Mouse (Mus musculus) thymus, postnatal 10 days (tissue): ENCODE measurements around the gene Krt14.
"Not testable (repeated sequence)": the region's sequence is repeated elsewhere in the genome, so short reads cannot be mapped to it uniquely, and the experiment has no call there.

Source experiments
- DNase-seq, 2 experiments: peaks; one replicate each; pipeline ENCODE4 v3.0.0; 2021; ENCODE audit warnings: low spot score in 2 of 2

Krt14 gene

DNA sequence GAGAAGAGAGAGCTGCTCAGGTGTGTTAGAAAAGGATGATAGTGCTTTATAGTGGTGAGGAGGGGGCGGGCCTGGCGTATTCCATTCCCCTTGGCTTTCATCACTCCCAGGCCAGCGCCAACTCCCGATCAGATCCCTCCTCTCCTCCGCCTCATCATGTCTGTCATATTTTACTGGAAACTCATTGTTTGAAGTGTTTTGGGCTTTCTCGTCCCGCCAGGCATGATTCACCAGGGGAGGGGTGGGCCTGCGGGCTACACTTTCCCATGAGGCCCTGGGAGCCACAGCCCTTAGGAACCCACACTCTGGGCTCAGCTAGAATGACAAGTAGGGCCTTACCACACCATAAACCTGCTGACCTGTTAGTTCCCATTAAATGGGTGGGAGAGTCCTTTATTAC lies at the start of gene Krt14:
Gene Krt14, minus strand, starts transcription at position 51 of the 400 bp plus-strand sequence.
- DNase-seq, result no peak

DNA sequence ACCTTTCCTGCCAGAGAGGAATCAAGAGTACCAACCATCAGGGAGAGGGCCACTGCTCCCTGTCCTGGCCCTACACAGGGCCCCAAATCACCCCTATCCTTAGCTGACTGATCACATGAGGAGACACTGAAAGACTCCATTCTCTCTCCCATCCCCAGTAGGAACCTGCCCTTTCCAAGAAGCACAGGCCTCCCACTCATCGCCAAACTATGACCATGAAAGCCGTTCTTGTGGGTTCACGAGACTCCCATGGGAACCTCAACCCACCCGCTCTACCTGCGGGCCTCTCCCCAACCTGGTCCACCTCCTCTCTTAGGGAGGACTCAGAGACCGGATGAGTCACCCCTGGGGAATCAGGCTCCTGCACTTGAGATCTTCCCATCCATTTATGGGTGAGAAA lies 48.2 kb upstream of the Krt14 start:
- DNase-seq, result no peak

DNA sequence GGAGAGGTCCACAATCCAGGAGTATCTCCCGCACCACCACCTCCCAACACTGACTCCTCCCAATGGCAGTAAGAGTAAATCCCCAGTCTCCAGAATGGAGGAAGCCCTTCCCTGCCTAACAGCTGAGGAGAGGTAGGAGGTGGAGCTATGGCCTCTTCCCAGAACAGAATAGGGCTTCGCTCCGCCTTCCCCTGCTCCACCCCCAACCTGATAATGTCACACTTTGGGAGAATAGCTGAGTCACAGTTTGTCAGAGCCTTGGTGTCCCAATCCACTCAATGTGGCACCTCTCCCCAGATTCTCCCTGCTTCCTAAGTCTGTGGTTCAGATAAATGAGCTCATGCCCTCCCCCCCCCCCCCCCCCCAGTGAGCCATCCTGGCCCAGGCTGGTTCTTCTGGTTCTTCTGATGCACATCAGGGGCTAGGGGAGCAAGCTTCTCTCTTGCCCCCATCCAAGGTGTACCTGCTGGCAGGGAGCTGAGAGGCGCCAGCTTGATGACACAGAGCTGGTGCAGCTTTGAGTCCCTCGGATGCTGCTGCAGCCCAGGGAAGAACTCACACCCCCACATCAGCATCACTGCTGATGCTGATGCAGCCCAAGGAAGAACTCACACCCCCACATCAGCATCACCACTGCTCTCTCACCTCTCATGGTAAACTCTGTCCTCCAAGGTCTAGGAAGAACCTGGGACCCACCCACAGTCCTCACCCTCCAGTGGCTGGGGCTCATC lies 47.2 kb upstream of the Krt14 start:
- DNase-seq, result no peak

DNA sequence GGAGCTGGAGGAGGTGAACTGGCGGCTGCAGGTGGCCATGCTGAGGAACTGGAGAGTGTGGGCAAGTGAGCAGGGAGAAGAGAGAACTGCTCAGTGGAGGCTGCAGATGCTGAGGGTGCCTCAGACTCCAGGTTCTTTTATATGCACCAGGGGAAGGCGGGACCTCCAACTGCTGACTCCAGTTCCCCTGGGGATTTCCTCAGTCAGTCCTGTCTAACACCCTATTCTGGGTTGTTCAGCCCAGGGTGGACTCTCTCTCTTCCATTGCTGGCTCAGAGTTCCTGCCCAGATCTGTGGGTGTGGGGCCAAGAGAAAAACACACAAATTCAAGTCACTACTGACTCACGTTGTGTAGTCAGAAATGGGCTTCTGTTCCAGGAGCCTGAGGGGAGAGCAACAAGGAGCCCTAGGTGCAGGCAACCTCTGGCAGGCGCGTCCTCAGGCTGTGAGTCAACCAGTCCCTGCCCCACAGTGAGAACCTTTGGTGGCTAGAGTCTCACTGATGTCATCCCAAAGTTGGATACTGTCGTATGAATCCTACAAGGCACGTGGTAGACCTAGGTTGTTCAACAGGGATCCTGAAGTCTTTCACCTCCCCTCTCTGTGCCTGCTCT lies 41.6 kb upstream of the Krt14 start, which contains the start of gene Krt16:
Gene Krt16, minus strand, starts transcription at position 51 of the 614 bp plus-strand sequence.
- DNase-seq, result no peak

DNA sequence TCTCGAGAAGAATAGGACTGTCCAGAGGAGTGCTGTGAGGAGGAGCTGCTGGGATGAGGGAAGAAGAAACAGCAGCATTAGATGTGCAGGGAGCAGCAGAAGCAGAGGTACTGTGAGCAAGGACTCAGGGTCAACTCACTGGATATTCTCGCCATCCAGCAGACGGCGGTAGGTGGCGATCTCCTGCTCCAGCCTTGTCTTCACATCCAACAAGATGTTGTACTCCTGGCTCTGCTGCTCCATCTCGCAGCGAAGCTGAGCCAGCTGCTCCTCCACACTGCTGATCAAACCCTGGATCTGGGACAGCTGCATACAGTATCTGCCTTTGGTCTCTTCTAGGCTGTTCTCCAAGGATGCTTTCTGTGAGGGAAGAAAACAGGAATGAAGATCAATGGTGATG lies 39.1 kb upstream of the Krt14 start:
- DNase-seq, result not testable (repeated sequence)

DNA sequence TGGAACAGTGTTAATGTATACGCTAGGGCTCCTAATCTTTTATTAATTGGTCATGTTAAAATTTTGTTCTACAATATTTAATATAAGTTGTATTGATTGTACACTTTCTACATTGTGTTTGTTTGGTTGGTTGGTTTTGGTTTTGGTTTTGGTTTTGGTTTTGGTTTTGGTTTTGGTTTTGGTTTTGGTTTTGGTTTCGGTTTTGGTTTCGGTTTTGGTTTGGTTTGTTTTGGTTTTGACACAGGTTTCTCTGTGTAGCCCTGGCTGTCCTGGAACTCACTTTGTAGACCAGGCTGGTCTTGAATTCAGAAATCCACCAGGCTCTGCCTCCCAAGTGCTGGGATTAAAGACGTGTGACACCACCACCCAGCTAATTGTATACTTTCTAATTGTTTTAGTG lies 32.9 kb upstream of the Krt14 start:
- not testable (repeated sequence) for DNase-seq

DNA sequence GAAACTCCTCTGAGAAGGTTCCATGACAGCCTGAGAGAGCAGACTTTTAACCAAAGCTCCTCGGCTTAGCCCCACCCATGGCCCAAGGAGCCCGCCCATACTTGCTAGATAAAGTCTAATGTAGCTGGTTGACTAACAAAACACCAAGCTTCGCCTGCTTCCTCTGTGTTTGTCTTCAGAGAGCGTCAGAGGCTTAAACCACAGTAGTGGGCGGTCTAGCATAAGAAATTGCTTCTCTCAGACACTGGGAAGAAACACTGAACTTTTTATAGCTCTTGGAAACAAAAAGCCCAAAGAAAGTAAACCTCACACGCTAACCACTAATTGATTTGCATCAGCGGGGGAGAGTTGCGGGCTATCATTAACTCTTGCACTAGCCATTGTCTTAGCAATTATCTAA lies 14.4 kb upstream of the Krt14 start:
- no peak for DNase-seq

DNA sequence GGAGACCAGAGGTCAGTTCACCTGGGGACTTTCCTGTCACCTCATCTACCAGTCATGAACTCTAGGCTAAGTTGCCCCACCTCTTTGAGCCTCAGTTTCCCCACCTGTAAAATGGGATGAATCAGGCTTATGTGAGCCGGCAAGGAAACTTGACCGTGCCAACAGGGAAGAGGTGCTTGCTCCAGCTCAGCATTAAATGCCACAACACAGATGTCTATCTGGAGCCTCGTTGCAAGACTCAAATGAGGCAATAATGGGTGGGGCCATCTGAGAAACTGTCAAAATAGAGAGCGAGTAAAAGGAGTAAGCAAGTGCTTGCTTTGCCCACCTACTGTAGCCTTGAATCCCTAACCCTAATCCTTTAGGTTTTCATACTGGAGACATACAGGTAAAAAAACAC lies 12.0 kb upstream of the Krt14 start:
- DNase-seq, result no peak

DNA sequence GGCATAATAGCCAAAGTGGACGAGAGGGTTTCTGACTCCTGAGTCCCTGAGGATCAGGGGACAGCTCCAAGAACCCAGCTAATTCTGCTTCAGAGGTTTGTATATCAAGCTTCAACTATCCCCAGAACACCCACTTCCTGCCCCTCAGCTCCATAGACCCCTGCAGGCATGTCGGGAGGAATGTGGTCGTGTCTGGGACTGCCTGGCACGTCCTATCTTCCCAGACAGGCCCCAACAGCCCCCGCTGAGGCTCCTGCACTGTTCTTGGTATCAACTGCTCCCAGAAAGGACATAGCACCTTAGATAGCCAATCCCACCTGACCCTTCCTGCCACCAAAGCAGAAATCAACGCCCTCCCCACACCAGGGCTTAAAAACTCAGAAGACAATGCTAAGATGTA lies 1.2 kb upstream of the Krt14 start:
- no peak for DNase-seq

DNA sequence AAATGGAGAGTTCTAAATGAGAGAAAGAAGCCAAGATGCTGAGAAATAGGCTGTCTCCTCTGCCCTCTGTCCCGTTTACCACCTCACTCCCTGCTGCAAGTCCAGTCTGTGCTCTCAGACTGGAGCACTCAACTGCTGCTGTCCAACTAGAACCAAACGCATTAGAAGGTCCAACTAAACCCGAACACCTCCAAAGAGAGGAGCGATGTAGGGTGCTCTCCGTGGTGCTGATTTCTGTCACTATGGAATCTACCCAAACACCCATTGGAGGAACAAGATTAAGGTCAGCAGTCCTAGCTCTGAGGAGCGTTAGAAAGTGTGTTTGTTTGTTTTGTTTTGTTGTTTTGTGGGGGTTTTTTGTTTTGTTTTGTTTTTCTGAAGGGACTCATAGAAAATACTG lies 3.9 kb downstream of the Krt14 start:
- no peak for DNase-seq

DNA sequence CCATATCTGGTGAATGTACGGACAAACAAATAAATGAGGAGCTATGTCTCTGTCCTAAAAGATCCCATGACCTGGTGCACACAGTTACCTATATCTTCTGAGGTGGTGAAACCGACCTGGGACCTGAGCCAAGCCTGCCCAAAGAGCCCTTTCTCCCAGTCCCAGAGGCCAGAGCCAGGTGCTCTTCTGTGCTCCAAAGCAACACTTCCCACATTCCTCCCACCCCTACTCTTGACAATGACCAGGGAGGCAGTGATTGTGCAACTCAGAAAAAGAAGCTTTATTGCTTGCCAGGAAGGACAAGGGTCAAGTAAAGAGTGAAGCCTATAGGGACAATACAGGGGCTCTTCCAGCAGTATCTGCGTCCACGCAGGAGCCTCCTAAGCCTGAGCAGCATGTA lies 4.4 kb downstream of the Krt14 start:
- no peak for DNase-seq

DNA sequence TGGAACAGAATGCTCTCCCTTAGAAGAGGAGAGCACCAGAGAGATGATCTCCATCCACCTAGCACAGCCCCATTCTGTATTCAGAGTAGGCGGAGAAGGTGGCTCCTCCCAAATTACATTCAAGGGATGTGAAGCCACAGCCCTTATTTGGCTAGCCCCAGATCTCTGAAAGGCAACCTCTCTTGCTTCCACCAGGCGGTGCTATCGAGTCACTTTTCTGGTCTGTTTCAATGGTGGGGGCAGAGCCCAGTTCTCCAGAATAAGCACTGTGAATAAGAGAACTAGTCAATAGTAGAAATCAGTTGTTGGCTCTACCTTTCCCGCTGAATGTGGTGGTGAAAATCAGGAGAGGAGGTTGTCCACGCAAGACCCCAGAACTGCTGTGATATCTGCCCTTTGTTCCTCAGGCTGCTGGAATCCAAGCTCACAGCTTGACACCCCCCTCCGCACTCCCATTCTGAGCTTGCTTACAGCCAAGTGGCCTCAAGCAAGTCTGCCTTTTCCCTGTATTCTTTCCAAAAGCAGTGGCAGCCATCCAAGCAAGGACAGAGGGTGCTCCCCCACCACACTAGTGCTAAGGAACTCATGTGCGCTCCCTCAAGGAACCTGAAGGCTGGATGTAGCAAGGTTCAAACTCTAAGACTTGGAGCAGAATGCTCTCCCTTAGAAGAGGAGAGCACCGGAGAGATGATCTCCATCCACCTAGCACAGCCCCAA lies 7.1 kb downstream of the Krt14 start:
- DNase-seq, result peak in 1 of 2 experiments; percentile 13

DNA sequence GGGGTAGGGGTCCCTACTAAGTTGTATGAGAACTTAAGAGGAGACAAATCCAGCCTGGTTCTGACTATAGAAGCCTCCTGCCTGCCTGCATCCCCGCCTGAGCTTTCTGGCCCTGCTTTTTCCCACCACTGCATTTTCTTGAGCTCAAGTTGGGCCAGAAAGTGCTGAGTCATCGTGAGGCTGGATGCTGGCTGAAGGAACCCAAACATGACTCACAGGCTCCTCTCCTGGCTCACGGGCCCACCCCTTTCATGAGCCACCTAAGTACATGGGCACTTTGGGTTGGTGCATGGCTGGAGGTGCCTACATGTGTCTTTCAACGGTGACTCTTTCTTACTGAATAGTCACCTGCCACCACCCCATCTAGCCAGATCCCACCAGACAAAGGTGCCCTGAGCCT lies 8.7 kb downstream of the Krt14 start:
- DNase-seq, result no peak

DNA sequence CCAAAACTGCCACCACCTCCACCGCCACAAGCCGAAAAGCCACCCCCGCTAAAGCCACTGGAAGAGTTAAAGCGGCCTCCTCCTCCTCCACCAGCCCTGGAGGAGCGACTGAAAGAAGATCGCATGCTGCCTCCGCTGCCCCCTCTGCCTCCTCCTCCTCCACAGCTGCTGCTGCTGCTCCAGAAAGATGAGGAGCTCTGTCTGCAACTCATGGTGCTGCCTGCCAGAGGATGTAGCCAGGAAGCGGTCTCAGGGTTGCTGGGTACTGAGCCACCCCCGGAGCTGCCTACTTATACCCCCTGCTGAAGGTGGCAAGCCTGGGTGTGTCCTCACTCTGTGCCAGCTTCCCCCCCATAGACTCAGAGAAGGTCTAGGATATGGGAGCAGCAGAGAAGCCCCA lies 14.4 kb downstream of the Krt14 start, which contains the start of gene Krt9:
Gene Krt9, minus strand, starts transcription at position 255 of the 400 bp plus-strand sequence.
- no peak for DNase-seq

DNA sequence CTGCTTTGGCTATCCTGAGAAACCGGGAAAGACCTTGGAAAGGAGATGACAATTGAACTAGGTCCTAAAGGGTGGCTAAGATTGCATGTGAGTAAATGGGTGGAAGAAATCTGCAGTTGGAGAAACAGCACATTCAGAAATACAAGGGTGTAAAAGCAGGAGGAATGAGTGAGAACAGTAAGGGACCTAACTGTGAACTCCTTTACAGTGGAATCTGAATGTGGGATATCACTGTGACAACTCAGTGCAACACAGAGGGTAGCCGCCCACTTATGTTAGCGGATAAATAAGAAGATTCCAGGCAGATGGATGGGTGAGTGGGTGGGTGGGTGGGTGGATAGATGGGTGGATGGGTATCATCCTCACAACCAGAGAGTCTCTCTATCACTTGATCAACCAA lies 15.5 kb downstream of the Krt14 start:
- no peak for DNase-seq

DNA sequence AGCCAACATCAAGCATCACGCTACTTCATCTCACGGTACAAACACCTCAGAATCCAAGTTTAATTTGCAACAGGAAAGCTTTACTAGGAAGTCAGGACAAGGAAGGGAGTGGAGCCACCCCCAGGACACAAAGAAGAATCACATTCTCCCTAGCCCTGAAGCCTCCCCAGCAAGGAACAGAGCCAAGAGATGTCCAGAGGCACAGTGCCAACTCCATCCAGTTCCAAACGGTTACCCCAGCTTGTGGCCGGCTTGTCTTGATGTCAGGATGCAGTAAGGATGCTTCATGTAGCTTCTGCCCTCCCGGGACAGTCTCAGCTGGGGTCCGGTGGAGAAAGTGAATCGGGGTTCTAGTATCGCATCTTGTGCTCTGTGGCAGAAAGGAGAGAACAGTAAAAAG lies 20.6 kb downstream of the Krt14 start:
- no peak for DNase-seq

DNA sequence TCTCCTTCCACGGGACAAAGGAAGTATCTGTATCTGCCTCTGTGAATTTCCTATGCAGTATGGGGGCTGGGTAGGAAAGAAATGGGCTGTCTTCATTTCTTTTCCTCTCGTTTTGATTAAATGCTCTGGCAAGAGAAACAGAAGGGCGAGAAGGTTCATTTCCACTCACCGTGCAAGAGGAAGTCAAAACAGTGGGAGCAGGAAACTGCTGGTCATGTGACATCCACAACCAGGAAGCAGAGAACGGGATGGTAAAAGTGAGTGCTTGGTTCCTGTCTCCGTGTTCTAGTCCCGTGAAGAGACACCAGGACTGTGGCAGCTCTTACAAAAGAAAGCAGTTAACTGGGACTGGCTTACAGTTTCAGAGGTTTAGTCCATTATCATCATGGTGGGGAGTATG lies 25.6 kb downstream of the Krt14 start:
- no peak for DNase-seq

DNA sequence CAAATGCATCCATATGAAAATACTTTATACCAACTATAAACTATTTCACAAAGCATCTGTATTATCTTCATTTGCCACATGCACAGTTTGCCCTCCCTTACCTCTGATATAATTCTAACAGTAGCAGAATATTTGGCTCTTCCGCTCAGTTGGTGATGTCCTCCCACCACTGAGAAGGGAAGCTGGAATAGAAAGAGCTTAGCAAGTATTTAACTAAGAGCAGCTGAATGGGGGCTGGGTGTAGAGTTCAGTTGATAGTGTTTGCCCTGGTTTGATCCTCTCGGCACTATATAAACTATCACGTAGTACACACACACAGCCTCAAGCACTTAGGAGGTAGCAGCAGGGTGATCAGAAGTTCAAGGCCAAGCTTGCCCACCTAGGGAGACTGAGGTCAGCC lies 28.1 kb downstream of the Krt14 start:
- no peak for DNase-seq

DNA sequence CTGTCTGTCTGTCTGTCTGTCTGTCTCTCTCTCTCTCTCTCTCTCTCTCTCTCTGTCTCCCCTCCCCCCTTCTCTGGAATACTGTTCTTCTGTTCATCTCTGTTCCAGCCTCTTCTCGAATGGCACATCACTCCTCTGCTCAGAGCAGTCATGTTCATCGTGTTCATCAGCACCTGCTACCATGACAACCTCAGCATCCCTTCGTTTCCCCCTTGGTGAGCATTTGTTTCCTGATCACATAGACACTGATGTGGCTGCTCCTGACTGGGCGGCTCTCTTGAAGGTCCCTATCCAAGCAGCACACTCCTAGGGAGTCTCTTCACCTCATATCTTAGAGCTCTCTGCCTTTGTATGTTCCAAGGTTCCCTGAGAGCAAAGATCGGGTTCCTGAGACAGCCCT lies 29.0 kb downstream of the Krt14 start:
- no peak for DNase-seq

DNA sequence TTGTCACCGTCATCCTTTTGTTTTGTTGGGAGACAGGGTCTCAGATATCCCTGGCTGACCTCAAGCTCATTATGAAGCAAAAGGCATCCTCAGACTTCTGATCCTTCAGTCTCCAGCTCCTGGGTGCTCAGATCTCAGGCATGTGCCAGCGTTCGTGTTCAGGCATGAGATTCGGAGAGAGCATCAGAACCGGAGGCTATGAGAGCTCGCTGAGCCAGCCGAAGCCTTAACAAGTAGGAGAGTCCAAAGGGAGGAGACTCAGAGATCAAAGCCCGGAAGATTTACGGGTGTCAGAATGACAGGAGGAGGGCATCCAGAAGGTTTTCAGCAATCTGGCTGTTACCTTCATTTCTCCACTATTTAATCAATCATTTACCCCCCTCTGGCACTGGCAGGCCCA lies 30.6 kb downstream of the Krt14 start:
- no peak for DNase-seq

DNA sequence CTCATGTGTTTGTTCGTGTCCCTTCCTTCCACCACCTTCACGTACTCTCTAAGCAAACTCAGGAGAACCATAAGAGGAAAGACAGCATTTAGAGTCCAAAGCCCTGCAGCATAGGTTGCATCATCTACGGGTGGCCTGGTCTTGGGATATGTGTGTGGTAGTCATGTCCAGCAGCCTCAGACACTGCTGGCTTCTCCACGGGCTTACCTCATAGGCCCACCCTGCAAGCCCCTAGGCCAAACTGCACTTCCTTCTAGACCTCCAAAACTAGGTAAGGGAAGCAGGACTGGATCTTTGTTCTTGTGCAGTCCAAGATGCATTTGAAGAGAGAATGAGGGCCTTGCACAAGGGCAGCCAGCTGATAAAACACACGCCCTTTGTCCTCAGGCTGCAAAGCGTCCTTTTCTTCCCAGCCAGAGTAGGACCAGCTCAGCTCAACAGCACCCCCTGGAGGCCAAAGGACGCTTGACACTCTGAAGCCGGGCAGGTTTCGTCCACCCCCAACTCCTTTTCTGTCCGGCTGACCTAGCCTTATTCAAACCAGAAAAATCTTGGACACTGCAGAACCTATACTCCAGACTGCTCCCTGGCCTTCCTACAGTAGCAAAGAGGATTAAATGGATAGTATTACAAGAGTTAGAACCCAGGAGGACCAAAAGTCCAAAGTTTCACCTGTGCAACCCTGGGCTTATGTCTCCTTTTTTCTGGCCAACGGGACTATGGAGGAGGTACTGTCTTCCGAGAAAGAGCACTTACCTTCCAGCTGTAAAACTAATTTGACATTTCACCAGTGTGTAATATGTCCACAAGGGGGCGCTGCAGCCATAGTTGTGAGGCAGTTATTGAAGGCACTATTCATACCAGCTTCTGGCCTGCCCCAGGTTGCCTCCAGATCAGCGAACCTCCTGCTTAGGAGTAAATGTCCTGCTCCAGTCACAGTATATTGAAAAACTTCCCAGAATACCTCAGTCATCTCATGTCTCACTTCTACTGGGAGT lies 38.3 kb downstream of the Krt14 start:
- DNase-seq, result peak in 1 of 2 experiments; percentile 39

DNA sequence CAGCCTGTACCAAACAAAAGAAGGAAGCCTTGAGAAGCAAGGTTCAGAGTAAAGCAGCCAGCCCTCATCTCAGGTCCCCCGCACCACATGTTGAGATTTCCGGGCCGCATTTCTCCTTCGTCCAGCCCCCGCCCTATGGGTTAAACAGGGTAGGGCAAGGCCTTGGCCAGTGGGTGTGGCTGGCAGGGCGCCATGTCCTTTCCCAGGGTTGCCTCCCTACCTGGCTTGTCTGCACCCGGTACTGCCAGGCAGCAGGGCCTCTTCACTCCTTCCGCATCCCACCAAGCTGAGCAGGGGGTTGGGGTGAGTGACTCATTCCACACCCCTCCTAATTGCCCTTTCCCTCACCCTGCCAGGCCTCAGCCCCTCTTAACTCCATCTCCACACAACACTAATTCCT lies 39.3 kb downstream of the Krt14 start:
- no peak for DNase-seq
